Mouse (Mus musculus) intestine, embryonic 14.5 days (tissue): ENCODE data around the gene Retnlb. TPM values are rescaled to one million over a fixed set of nuclear protein-coding genes. Genes with fewer than 3 reads are reported as not detected.
"Not testable (repeated sequence)": the region's sequence is repeated elsewhere in the genome, so short reads cannot be mapped to it uniquely, and the experiment has no call there.

Source experiments
- ATAC-seq: fragments of 200-750 bp; cut with Nextera tagmentation; replicated peaks from 2 replicates; pipeline ENCODE4 v1.8.0; 2017; ENCODE audit warnings: low read depth, moderate number of reproducible peaks, moderate TSS enrichment, moderate library complexity; ENCODE audit not compliant: low FRiP score, low TSS enrichment
- DNase-seq: peaks from one replicate; pipeline ENCODE4 v3.0.0-alpha.2; 2018; ENCODE audit warnings: low spot score
- H3K27ac ChIP-seq: fragments of 300-500 bp; sonication (generic); 2 replicates; pipeline ENCODE4 v1.5.1; 2014; ENCODE audit warnings: low read depth, mild to moderate bottlenecking, control low read depth
- H3K27me3 ChIP-seq: fragments of 300-500 bp; sonication (generic); replicated peaks from 2 replicates; pipeline ENCODE4 v1.6.1; 2014; ENCODE audit warnings: low read length, control low read depth; ENCODE audit not compliant: control insufficient read depth, insufficient read depth
- H3K36me3 ChIP-seq: fragments of 300-500 bp; sonication (generic); 2 replicates; pipeline ENCODE4 v1.6.1; 2014; ENCODE audit warnings: low read length, control low read depth; ENCODE audit not compliant: control insufficient read depth, insufficient read depth
- H3K4me1 ChIP-seq: fragments of 300-500 bp; sonication (generic); replicated peaks from 2 replicates; pipeline ENCODE4 v1.6.1; 2014; ENCODE audit warnings: low read length, control low read depth, mixed read lengths; ENCODE audit not compliant: control insufficient read depth, insufficient read depth
- H3K4me2 ChIP-seq: fragments of 300-500 bp; sonication (generic); 2 replicates; pipeline ENCODE4 v1.6.1; 2014; ENCODE audit warnings: low read length
- H3K4me3 ChIP-seq: fragments of 300-500 bp; sonication (generic); 2 replicates; pipeline ENCODE4 v1.5.1; 2014; ENCODE audit warnings: low read depth, low read length, control low read depth, mixed read lengths
- H3K9ac ChIP-seq: fragments of 300-500 bp; sonication (generic); 2 replicates; pipeline ENCODE4 v1.6.1; 2014; ENCODE audit warnings: mild to moderate bottlenecking, low read length
- H3K9me3 ChIP-seq: fragments of 300-500 bp; sonication (generic); 2 replicates; pipeline ENCODE4 v1.6.1; 2016; ENCODE audit warnings: low read length, control low read depth; ENCODE audit not compliant: control insufficient read depth
- whole genome bisulfite sequencing: fragments of 180-500 bp; shearing (Covaris S2); extraction: QIAGEN DNeasy Blood & Tissue Kit; methylation state at CpG from one replicate; pipeline ENCODE4 v1.1.7; 2014; 5-methylcytosine and 5-hydroxymethylcytosine counted together
- polyA plus RNA-seq: library from polyadenylated mRNA; unstranded; fragments of >200 nt; fragmentation: Nextera tagmentation; extraction: Ambion mirVana; gene quantifications from 2 replicates; pipeline ENCODE4 v1.2.1, GENCODE M21; 2014

The Retnlb gene
- polyA plus RNA-seq, 1 experiment from 2014 or later: not detected

GRCm38 (mm10) chr16:48833626-48834025, 17.0 kb downstream of the Retnlb start:
- not testable (repeated sequence) for ATAC-seq, DNase-seq
- 70% methylated on average over 1 of the region's 1 CpGs for WGBS

GRCm38 (mm10) chr16:48842266-48842665, 25.6 kb downstream of the Retnlb start, which contains the start of gene Retnla:
Gene Retnla (plus strand): TSS chr16:48842551.
- 62% methylated on average over 3 of the region's 3 CpGs for WGBS
- Histone ChIP-seq H3K4me2 (no peak within 1 kb of the TSS), H3K4me1 (no peaks in the 10 kb centered on the region), H3K9me3 (no peaks in the 10 kb centered on the region), H3K36me3 (no peaks in the 10 kb centered on the region), H3K4me3 (no peak within 1 kb of the TSS), H3K27ac (no peak within 1 kb of the TSS), H3K27me3 (no peaks in the 10 kb centered on the region), H3K9ac (no peak within 1 kb of the TSS)
- DNase-seq: no peak
- no peak for ATAC-seq

More at GRCm38 (mm10) chr16:48833626-48834025, 17.0 kb downstream of the Retnlb start:
- not testable (repeated sequence) for H3K4me1 ChIP-seq, H3K27ac ChIP-seq, H3K9ac ChIP-seq, H3K4me2 ChIP-seq, H3K36me3 ChIP-seq, H3K9me3 ChIP-seq, H3K27me3 ChIP-seq, H3K4me3 ChIP-seq

GRCm38 (mm10) chr16:48843671-48844386, 27.2 kb downstream of the Retnlb start:
- H3K9me3 ChIP-seq: no peaks in the 10 kb centered on the region
- H3K4me2 ChIP-seq: no peak overlapping the region
- no peak for DNase-seq
- 90% methylated on average over 4 of the region's 4 CpGs for WGBS
- H3K27ac ChIP-seq: no peak overlapping the region
- H3K4me1 ChIP-seq: no peaks in the 10 kb centered on the region
- H3K9ac ChIP-seq: no peak overlapping the region
- no peaks in the 10 kb centered on the region for H3K27me3 ChIP-seq
- ATAC-seq: no peak
- no peak overlapping the region for H3K4me3 ChIP-seq
- H3K36me3 ChIP-seq: no peaks in the 10 kb centered on the region

GRCm38 (mm10) chr16:48865004-48865403, 48.3 kb downstream of the Retnlb start:
- H3K36me3 ChIP-seq, H3K4me2 ChIP-seq, H3K4me3 ChIP-seq, DNase-seq, H3K9me3 ChIP-seq, H3K4me1 ChIP-seq, H3K27ac ChIP-seq, H3K27me3 ChIP-seq, ATAC-seq, H3K9ac ChIP-seq: not testable (repeated sequence)
- WGBS: 91% methylated on average over 1 of the region's 1 CpGs

- H3K27me3 ChIP-seq: no peaks in the 10 kb centered on the region
- H3K4me3 ChIP-seq: no peak overlapping the region
- ATAC-seq (no peak), DNase-seq (no peak)
- no peaks in the 10 kb centered on the region for H3K9me3 ChIP-seq
- no peaks in the 10 kb centered on the region for H3K36me3 ChIP-seq
- no peak overlapping the region for H3K4me2 ChIP-seq
- H3K4me1 ChIP-seq: no peaks in the 10 kb centered on the region
- no peak overlapping the region for H3K27ac ChIP-seq
- WGBS: 78% methylated on average over 2 of the region's 2 CpGs
- no peak overlapping the region for H3K9ac ChIP-seq
Observed at GRCm38 (mm10) chr16:48867690-48868089, 51.0 kb downstream of the Retnlb start.

Other genes with a start within 250 kb of the Retnlb start
- not detected in 2 replicates for gene Trat1, start 44.8 kb upstream of the Retnlb start, polyA plus RNA-seq
- not detected in 2 replicates for gene Retnla, start 25.7 kb downstream of the Retnlb start, polyA plus RNA-seq
- not detected in 2 replicates for gene Retnlg, start 55.8 kb downstream of the Retnlb start, polyA plus RNA-seq
- 27.6 and 34.2 TPM in 2 replicates for gene Dzip3, start 177.3 kb downstream of the Retnlb start, polyA plus RNA-seq
- 27.2 and 33.8 TPM in 2 replicates for gene Cip2a, start 177.3 kb downstream of the Retnlb start, polyA plus RNA-seq
- gene Myh15, start 240.6 kb downstream of the Retnlb start, polyA plus RNA-seq: not detected in 2 replicates